Mouse (Mus musculus): ENCODE measurements at regions not wholly inside any gene's neighbourhood (a gene's known extent, or its start where the extent isn't known, plus 50 kb on each side); places are given as distances from the start of the nearest gene placed in this dataset.
A peak's percentile ranks its signal among the peaks of the same experiment; 100 is the strongest.

DNA sequence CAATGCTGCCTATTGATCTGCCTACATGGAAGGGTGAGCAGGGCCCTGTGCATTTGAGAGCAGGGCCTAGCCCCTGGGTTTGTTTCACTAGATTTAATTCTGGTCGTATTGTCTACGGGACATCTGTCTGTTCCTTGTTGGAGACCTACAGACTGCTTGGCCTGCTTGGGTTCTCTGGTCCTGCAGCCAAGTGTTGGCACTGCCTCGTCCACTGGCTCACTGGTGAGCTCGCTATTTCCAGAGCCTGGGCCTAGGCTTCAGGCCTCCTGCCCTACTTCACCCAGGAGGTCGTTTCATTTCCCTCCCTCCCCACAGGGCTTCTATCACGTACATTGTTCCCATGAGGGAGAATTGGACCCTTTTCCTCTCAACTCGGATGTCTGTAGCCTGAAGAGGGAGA lies 62.2 kb upstream of the Blcap start:
- intact Hi-C loops (cut with DNase I): no loop called here
- DNase-seq: no peak

DNA sequence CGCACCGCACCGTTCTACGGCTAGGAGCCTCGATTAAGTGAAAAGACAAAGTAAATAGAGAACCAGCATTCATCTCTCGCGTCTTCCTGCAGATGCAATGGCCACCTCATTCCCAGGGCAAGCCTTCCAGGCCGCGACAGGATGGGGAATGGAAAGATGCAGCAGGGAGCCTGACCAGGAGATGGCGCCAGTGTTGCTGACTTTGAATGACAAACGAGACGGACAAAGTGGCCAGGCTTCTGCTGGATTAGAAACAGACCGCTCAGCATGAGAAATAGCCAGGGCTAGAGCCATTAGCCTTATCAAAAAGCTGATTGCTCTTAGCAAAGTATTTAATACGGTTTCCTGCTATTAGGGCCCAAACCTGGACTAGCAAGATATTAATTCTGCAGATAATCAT lies 64.6 kb upstream of the Blcap start:
- peak; percentile 89 to 94 for DNase-seq
- intact Hi-C loops (cut with DNase I): loop anchor here (2.0 to 5.0 kb wide), 3 partner anchors 31 to 355 kb away; no protein-coding TSS in a partner anchor

DNA sequence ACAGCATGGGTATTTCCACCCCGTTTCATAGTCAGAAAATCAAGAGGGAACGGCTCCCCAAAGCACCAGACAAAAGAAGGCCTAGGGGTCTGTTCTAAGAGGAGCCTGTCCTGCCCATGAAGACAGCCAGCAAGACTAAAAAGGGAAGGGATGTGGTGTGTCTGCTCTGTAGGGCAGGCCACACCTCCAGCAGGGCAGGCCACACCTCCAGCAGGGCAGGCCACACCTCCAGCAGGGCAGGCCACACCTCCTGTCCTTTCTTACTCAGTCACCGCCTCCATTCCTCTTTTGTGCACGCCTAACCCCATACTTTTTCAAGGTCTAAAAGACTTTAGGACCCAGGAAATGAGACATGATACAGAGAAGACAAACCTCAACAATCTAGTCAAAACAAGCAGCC lies 69.8 kb upstream of the Blcap start:
- intact Hi-C loops (cut with DNase I): no loop called here
- no peak for DNase-seq

- intact Hi-C loops (cut with DNase I): no loop called here
- DNase-seq: peak; percentile 56 to 77
These were observed 73.4 kb upstream of the Ctnnbl1 start for GRCm38 (mm10) chr2:157663584-157664375.

GRCm38 (mm10) chr2:157664481-157664880 lies 72.7 kb upstream of the Ctnnbl1 start:
- DNase-seq: no peak

GRCm38 (mm10) chr2:157670191-157670590 lies 67.0 kb upstream of the Ctnnbl1 start:
- peak; percentile 73 to 77 for DNase-seq
- intact Hi-C loops (cut with DNase I): no loop called here

More at GRCm38 (mm10) chr2:157664481-157664880, 72.7 kb upstream of the Ctnnbl1 start:
- intact Hi-C loops (cut with DNase I): no loop called here

GRCm38 (mm10) chr2:157674906-157675305 lies 62.3 kb upstream of the Ctnnbl1 start:
- no peak for DNase-seq
- intact Hi-C loops (cut with DNase I): no loop called here

DNA sequence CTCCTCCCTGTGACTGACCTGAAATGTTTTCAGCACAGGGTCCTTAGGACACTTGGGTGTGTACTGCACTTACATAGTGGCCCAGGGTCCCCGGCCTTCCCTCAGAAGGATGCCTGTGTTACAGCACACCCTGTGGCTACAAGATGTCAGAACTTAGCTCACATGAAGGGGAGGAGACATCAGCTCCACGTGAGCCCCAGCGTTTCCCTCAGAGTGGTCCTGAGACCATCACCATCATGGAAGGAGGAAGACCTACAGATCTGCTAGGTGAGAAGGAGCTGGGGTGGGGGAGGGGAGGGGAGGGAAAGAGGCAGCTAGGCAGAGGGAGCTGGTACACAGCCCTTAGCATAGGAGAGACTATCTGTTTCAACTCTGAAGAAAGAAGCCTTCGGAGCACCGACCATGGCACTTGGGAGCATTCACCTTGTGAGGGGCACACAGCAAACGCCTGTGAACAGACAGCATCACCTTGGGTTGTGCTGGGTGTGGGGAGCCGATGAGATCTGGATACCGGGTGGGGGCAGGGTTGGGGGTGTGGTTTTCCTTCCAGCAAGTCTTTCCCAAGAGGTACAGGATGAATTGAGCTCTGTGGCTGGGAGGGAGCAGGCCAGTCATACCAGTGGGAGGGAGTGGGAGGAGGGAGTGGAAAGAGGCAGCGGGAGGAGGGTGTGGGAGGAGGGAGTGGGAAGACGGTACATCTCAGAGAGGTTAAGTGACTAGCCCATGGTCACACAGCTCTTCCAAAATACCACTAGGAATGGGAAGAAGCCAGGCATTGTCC lies 60.6 kb upstream of the Ctnnbl1 start:
- no peak for DNase-seq
- intact Hi-C loops (cut with DNase I): no loop called here

GRCm38 (mm10) chr2:157677262-157677661 lies 59.9 kb upstream of the Ctnnbl1 start:
- intact Hi-C loops (cut with DNase I): no loop called here
- no peak for DNase-seq

- no peak for DNase-seq
- intact Hi-C loops (cut with DNase I): no loop called here
These were observed 55.3 kb upstream of the Ctnnbl1 start for GRCm38 (mm10) chr2:157681931-157682330.

Data from heart, postnatal 10 days (tissue).